Mouse (Mus musculus) myocyte (in vitro differentiated cells): Measurements from ENCODE around the gene Rabep2.

Experiments
- POLR2A ChIP-seq: IDR thresholded peaks from one replicate; pipeline ENCODE4 v1.6.1; 2011; ENCODE audit warnings: low read depth, mild to moderate bottlenecking, control low read depth, moderate library complexity; ENCODE audit not compliant: insufficient read length
- POLR2AphosphoS2 ChIP-seq: IDR thresholded peaks from one replicate; pipeline ENCODE4 v1.6.1; 2011; ENCODE audit warnings: low read depth, control low read depth; ENCODE audit not compliant: insufficient read length
- REST ChIP-seq: IDR thresholded peaks from one replicate; pipeline ENCODE4 v1.6.1; 2011; ENCODE audit warnings: mild to moderate bottlenecking, control low read depth, moderate library complexity; ENCODE audit not compliant: insufficient read depth, insufficient read length
- TCF12 ChIP-seq: IDR thresholded peaks from one replicate; pipeline ENCODE4 v1.6.1; 2011; ENCODE audit warnings: mild to moderate bottlenecking, control low read depth; ENCODE audit not compliant: poor library complexity, insufficient read depth, severe bottlenecking
- USF1 ChIP-seq: IDR thresholded peaks from one replicate; pipeline ENCODE4 v1.6.1; 2011; ENCODE audit warnings: low read depth, mild to moderate bottlenecking, control low read depth, moderate library complexity

DNA sequence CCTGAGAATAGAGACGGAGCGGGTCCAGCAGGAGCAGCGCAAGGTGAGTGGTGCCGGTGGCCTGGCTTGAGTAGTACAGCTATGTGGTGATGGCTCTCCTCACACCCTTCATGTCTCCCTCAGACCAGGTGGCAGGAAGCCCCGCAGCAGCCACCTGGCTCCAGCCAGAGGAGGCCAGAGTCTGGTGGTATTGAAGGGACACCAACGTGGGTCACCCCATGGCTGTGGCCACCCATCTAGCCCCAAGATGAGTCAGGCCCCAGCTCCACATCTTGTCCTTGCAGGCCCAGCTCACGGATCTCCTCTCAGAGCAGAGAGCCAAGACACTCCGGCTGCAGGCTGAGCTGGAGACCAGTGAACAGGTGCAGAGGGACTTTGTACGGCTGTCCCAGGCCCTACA, 16.0 kb downstream of the Rabep2 start:
- TF ChIP-seq TCF12 (no peak), POLR2A (peak; percentile 38), REST (no peak), POLR2AphosphoS2 (no peak), USF1 (no peak)
